Mouse (Mus musculus): Measurements from ENCODE around the gene Fars2.

Fars2 gene

GRCm38 (mm10) chr13:36117143-36118014 lies at the start of gene Fars2, which contains the start of gene Lyrm4:
Fars2 (plus strand) TSS chr13:36117412.
Lyrm4 (minus strand) TSS chr13:36117526.
- peak; percentile 97 for DNase-seq (ENCODE audit: low read depth)

DNA sequence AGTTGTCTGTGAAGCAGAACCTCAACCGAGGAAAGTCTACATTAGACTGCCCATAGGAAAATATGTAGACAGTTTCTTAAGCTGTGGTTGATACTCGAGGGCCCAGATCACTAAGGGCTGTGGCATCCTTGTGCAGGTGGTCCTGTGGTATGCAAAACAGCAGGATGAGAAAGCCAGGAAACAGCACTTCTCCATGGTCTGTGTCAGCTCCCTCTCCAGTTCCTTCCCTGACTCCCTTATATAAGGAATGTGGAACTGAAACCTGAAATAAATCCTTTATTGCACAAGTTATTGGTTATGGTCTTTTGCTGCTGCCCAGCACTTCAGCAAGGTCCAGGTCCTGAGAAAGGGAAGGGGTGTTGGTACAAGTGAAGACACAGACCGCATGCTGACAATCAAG lies 42.7 kb upstream of the Fars2 start:
- no peak for DNase-seq (ENCODE audit: low read depth)

DNA sequence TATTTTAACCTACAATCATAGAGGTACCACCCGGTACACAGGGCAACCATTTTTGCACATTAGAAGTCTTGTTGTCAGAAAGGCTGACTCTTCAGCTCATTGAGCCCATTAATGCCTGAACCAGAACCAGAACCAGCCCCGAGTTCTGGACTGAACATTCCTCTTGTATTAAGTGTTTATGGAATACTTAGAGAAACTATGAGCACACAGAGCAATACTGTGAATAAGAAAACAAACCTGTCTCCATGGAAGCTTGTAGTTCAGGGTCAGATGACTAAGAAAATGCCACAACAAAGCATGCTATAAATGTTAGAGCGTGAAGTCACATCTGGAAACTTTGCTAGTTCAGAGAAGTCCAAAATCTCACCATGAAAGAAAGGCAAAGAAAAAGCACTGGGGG lies 35.6 kb upstream of the Fars2 start:
- peak; percentile 66 for DNase-seq (ENCODE audit: low read depth)

DNA sequence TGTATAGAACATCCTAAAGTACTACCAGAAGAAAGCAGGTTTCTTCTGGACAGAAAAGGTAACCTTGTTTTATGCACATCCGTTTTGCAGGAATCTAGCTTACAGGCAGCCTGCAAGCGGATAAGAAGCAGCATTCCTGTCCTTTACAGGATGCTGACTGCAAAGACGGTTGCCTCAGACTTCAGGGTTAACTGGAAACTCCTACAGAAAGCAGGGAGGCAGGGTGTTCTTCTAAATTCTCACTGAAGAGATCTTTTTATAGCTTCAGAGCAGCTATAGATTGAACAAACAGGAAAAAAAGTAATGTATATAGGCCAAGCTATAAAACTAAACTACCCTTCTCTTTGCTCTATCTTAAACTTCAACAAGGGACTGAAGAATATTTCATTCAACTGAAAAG lies 32.5 kb upstream of the Fars2 start:
- no peak for DNase-seq (ENCODE audit: low read depth)

DNA sequence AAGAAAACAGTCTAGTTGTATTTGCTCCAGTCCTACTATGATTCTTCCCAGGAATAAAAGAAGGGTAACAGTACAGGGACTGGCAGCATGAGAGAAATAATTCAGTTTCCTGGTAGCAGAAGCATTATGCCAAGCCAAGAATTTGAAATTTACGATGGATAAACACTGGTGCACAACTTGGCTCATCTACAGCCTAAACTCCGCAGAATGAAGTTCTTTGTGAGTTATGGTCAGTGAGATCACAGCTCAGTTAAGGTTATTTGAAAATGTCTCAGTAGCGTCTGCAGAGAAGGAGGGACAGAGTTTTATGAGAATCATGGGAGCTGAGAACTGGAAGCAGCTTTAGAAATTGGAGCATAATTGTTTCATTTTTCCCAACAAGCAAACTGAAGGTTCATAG lies 31.2 kb upstream of the Fars2 start:
- DNase-seq (ENCODE audit: low read depth): peak; percentile 6

- DNase-seq (ENCODE audit: low read depth): peak; percentile 78
Observed at GRCm38 (mm10) chr13:36086608-36087391, 30.4 kb upstream of the Fars2 start.

- DNase-seq (ENCODE audit: low read depth): no peak
Observed at GRCm38 (mm10) chr13:36087427-36087826, 29.8 kb upstream of the Fars2 start.

DNA sequence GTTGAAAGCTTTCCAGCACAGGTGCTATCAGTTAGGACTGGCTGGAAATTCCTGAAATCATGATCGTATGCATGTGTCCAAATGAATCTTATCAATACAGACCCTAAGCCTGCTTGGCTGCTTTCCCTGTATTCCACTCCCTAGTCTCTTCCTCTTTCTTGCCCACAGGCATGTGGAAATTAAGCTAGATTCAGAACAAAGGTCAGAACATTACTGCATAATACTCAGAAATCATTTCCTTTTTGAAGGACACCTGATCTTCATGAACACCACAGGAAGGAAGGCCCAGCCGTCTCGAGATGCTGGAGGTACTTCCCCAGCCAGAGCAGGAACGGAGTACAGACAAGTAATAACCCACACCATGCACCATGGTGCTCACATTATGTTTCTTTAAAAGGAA lies 29.0 kb upstream of the Fars2 start:
- no peak for DNase-seq (ENCODE audit: low read depth)

- no peak for DNase-seq (ENCODE audit: low read depth)
Observed at GRCm38 (mm10) chr13:36096684-36097383, 20.4 kb upstream of the Fars2 start.

DNA sequence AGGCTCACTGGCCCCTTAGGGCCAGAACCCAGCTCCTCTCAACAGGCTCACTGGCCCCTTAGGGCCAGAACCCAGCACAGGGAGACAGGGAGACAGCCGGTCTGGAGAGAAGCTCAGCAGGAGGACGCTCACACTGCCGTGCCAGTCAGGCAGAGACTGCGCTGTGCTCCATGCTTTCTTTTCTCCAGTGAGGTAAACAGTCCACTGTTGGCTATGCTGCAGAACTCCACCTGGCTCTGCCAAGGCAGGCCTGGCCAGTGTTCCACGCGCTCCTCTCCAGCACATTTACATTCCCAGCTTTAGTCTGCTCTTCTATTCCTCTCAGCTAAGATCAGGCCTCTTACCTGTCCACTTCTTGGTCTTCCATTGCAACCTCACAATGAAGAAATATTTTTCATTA lies 11.6 kb upstream of the Fars2 start:
- DNase-seq (ENCODE audit: low read depth): no peak

DNA sequence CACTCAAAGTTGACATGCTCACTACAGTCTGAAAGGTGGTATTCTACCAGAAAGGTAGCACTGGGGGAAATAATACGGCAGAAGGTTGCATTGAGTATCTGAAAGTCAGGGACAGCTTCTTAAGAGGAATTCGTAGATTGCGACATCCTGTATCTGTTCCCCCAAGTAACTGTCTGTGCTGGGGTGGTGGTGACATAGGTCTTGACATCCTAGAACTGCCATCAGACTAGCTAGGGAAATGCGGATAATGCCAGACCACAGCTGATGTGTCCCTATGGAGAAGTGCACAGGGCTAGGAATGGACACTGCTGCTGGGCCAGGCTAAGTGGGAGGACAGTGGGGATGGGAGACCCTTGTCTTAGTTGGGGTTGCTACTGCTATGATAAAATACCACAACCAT lies 8.7 kb upstream of the Fars2 start:
- DNase-seq (ENCODE audit: low read depth): no peak

- no peak for DNase-seq (ENCODE audit: low read depth)
Observed at GRCm38 (mm10) chr13:36111331-36111730, 5.9 kb upstream of the Fars2 start.

DNA sequence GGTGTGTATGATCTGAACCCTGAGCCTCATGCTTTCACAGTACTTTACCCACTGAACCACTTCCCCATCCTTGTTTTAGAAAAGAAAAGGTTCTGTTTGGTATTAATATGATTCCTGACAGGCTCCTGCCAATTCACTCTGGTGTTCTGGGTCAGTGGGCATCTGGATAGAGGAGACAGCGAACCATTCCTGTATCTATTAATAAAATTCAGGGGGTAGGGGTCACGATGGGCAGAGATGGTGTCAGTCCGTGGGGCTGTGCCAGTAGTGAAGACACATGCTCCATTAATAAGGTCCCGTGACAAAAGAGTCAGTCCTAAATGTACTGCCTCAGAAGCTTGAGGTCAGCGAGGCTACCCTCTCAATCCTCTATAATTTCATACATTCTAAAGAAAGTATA lies 4.0 kb upstream of the Fars2 start:
- DNase-seq (ENCODE audit: low read depth): no peak

DNA sequence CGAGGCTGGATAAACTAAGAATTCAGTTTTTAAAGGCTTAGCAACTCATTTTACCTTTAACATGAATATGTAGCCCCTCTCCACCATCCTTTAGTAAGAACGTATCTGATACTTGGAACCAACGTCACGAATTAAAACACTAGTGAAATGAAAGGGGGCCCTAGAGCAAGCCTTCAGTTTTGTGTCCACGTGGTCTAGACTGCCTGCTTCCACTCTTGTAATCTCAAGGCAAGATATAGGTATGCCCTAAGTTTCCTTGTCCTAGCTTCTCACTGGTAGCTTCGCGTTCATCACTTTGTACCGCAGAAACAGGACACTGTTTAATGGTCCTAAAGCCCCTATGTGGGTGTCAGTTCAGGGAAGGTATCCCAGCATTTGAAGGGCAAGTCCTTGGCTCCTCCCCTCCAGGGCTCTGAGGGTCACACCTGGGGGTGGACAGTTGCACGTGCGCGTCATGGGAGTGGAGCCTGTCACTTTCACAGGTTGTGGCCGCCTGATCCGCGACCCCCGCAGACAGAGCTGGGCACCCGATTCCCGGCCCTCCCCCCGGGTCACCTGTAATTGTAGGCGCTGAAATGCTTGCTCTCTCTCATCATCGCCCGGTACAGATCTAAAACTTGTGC lies 581 bp upstream of the Fars2 start:
- DNase-seq (ENCODE audit: low read depth): peak; percentile 24

DNA sequence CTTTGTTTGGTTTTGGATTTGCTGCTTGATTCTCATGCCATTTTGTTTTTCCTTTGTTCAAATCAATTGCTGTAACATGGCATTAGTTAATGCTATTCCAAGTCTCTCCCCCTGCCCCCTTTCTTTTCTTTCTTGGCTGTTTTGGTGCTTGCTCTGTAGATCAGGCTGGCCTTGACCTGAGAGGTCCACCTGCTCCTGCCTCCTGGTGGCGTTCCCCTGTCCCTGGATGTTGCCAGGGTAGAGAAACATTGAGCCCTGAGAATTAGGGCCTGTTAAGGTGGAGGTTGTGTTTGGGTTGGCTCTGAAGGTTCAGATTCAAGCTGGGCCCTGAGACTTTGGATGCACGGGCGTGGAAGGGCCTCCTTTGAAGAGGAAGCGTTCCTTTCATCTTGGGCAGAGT lies 2.5 kb downstream of the Fars2 start:
- no peak for DNase-seq (ENCODE audit: low read depth)

DNA sequence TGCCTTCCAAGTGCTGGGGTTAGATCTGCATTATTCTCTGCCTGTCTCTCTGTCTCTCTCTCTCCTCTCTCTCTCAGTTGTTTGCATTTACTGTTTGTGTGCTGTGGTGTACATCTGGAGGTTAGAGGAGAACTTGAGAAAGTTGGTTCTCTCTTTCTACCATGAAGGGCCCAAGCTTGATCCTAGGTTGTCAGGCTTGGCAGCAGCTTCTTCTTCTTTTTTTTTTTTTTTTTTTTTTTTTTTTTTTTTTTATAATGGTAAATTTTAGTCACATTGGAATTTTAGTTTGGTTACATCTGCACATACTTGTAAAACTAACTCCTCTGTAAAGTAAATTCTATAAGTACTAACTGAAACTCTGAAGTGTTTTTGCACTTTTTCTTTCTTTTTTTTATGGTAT lies 3.4 kb downstream of the Fars2 start:
- DNase-seq (ENCODE audit: low read depth): no peak

GRCm38 (mm10) chr13:36129360-36130054 lies 12.3 kb downstream of the Fars2 start:
- no peak for DNase-seq (ENCODE audit: low read depth)

GRCm38 (mm10) chr13:36131401-36131800 lies 14.2 kb downstream of the Fars2 start:
- DNase-seq (ENCODE audit: low read depth): peak; percentile 71

- DNase-seq (ENCODE audit: low read depth): peak; percentile 25
Observed at GRCm38 (mm10) chr13:36131992-36132649, 14.9 kb downstream of the Fars2 start.

- no peak for DNase-seq (ENCODE audit: low read depth)
Observed at GRCm38 (mm10) chr13:36139703-36140102, 22.5 kb downstream of the Fars2 start.

Measured in NIH3T3 (cell line).